Mouse (Mus musculus) myocyte (in vitro differentiated cells): ENCODE results near the gene Pkdcc. TPM values are rescaled to one million over a fixed set of nuclear protein-coding genes. Genes with fewer than 3 reads are reported as not detected.

Experiments used
- H3K27me3 ChIP-seq: one replicate; pipeline ENCODE4 v1.6.1; 2011; ENCODE audit not compliant: control insufficient read depth, insufficient read depth, insufficient read length
- H3K36me3 ChIP-seq: one replicate; pipeline ENCODE4 v1.6.1; 2011; ENCODE audit not compliant: control insufficient read depth, insufficient read depth
- H3K4me2 ChIP-seq: one replicate; pipeline ENCODE4 v1.6.1; 2011; ENCODE audit warnings: low read depth, control low read depth
- H3K4me3 ChIP-seq: one replicate; pipeline ENCODE4 v1.5.1; 2011; ENCODE audit warnings: mild to moderate bottlenecking, control low read depth, moderate library complexity
- H3K79me2 ChIP-seq: one replicate; pipeline ENCODE4 v1.6.1; 2011; ENCODE audit not compliant: control insufficient read depth, insufficient read depth
- H3ac ChIP-seq: one replicate; pipeline ENCODE4 v1.6.1; 2011; ENCODE audit not compliant: control insufficient read depth, insufficient read length
- CEBPB ChIP-seq: IDR thresholded peaks from 2 replicates; pipeline ENCODE4 v1.6.1; 2011; ENCODE audit warnings: mild to moderate bottlenecking, moderate library complexity; ENCODE audit not compliant: poor library complexity, insufficient read depth, severe bottlenecking
- E2F4 ChIP-seq: IDR thresholded peaks from one replicate; pipeline ENCODE4 v1.6.1; 2011; ENCODE audit warnings: mild to moderate bottlenecking, control low read depth, moderate library complexity; ENCODE audit not compliant: insufficient read depth
- MAX ChIP-seq: IDR thresholded peaks from one replicate; pipeline ENCODE4 v1.6.1; 2011; ENCODE audit warnings: low read depth, mild to moderate bottlenecking, control low read depth
- MYOD1 ChIP-seq, 3 experiments: IDR thresholded peaks; one replicate each; pipeline ENCODE4 v1.6.1; 2011; ENCODE audit warnings: control low read depth in 2 of 3, low read depth in 2 of 3, mild to moderate bottlenecking in 2 of 3, moderate library complexity in 1 of 3; ENCODE audit not compliant: insufficient read length in 2 of 3, control insufficient read depth in 1 of 3
- MYOG ChIP-seq, 3 experiments: IDR thresholded peaks; one replicate each; pipeline ENCODE4 v1.6.1; 2011; ENCODE audit warnings: control low read depth in 2 of 3, low read depth in 2 of 3, mild to moderate bottlenecking in 2 of 3; ENCODE audit not compliant: insufficient read length in 2 of 3, control insufficient read depth in 1 of 3, insufficient read depth in 1 of 3
- POLR2A ChIP-seq: IDR thresholded peaks from one replicate; pipeline ENCODE4 v1.6.1; 2011; ENCODE audit warnings: low read depth, mild to moderate bottlenecking, control low read depth, moderate library complexity; ENCODE audit not compliant: insufficient read length
- POLR2AphosphoS2 ChIP-seq: IDR thresholded peaks from one replicate; pipeline ENCODE4 v1.6.1; 2011; ENCODE audit warnings: low read depth, control low read depth; ENCODE audit not compliant: insufficient read length
- REST ChIP-seq: IDR thresholded peaks from one replicate; pipeline ENCODE4 v1.6.1; 2011; ENCODE audit warnings: mild to moderate bottlenecking, control low read depth, moderate library complexity; ENCODE audit not compliant: insufficient read depth, insufficient read length
- SRF ChIP-seq: IDR thresholded peaks from one replicate; pipeline ENCODE4 v1.6.1; 2011; ENCODE audit warnings: low read depth; ENCODE audit not compliant: control insufficient read depth, insufficient read length
- TCF12 ChIP-seq: IDR thresholded peaks from one replicate; pipeline ENCODE4 v1.6.1; 2011; ENCODE audit warnings: mild to moderate bottlenecking, control low read depth; ENCODE audit not compliant: poor library complexity, insufficient read depth, severe bottlenecking
- TCF3 ChIP-seq: IDR thresholded peaks from one replicate; pipeline ENCODE4 v1.6.1; 2011; ENCODE audit warnings: low read depth, control low read depth; ENCODE audit not compliant: insufficient read length
- USF1 ChIP-seq: IDR thresholded peaks from one replicate; pipeline ENCODE4 v1.6.1; 2011; ENCODE audit warnings: low read depth, mild to moderate bottlenecking, control low read depth, moderate library complexity
- polyA plus RNA-seq: library from polyadenylated mRNA; unstranded; fragments of >200 nt; fragmentation: generic; extraction: Trizol; gene quantifications from one replicate; pipeline ENCODE4 v1.2.1, GENCODE M21; 2012; ENCODE audit warnings: missing spikeins

Pkdcc gene
- polyA plus RNA-seq, 1 experiment, result 14.1 TPM

- H3K36me3 ChIP-seq, result no peaks in the 10 kb centered on the region
- no peaks in the 10 kb centered on the region for H3K27me3 ChIP-seq
- H3K4me3 ChIP-seq, result no peak overlapping the region
- TF ChIP-seq MYOD1 (IDR thresholded peaks at IDR 0.05; ENCODE audit: control insufficient read depth in 1 of 3, insufficient read length in 2 of 3, low read depth in 2 of 3) (no peak), TCF3 (no peak)
- no peak overlapping the region for H3K4me2 ChIP-seq
- H3ac ChIP-seq, result no peak overlapping the region
- H3K79me2 ChIP-seq, result no peaks in the 10 kb centered on the region
These were observed 27.1 kb upstream of the Pkdcc start for GRCm38 (mm10) chr17:83187751-83188565.

- no peaks in the 10 kb centered on the region for H3K79me2 ChIP-seq
- TF ChIP-seq POLR2AphosphoS2 (no peak), E2F4 (no peak), REST (no peak), MYOD1 (IDR thresholded peaks at IDR 0.05; ENCODE audit: control insufficient read depth in 1 of 3, insufficient read length in 2 of 3, low read depth in 2 of 3) (no peak), SRF (no peak), POLR2A (no peak), TCF3 (no peak), USF1 (no peak), CEBPB (no peak), TCF12 (no peak), MYOG (IDR thresholded peaks at IDR 0.05; ENCODE audit: control insufficient read depth in 1 of 3, insufficient read depth in 1 of 3, insufficient read length in 2 of 3, low read depth in 2 of 3) (no peak), MAX (no peak)
- H3K27me3 ChIP-seq, result no peaks in the 10 kb centered on the region
- no peak overlapping the region for H3K4me2 ChIP-seq
- no peak overlapping the region for H3ac ChIP-seq
- no peaks in the 10 kb centered on the region for H3K36me3 ChIP-seq
- no peak overlapping the region for H3K4me3 ChIP-seq
These were observed 24.3 kb upstream of the Pkdcc start for GRCm38 (mm10) chr17:83190810-83191209.

GRCm38 (mm10) chr17:83194491-83194890, 20.6 kb upstream of the Pkdcc start:
- H3K79me2 ChIP-seq, result no peaks in the 10 kb centered on the region
- TF ChIP-seq POLR2A (no peak), MYOD1 (IDR thresholded peaks at IDR 0.05; ENCODE audit: control insufficient read depth in 1 of 3, insufficient read length in 2 of 3, low read depth in 2 of 3) (peak in 1 of 3 experiments; percentile 28)
- H3K4me3 ChIP-seq, result no peak overlapping the region
- no peaks in the 10 kb centered on the region for H3K36me3 ChIP-seq
- H3ac ChIP-seq, result no peak overlapping the region
- no peaks in the 10 kb centered on the region for H3K27me3 ChIP-seq
- no peak overlapping the region for H3K4me2 ChIP-seq

DNA sequence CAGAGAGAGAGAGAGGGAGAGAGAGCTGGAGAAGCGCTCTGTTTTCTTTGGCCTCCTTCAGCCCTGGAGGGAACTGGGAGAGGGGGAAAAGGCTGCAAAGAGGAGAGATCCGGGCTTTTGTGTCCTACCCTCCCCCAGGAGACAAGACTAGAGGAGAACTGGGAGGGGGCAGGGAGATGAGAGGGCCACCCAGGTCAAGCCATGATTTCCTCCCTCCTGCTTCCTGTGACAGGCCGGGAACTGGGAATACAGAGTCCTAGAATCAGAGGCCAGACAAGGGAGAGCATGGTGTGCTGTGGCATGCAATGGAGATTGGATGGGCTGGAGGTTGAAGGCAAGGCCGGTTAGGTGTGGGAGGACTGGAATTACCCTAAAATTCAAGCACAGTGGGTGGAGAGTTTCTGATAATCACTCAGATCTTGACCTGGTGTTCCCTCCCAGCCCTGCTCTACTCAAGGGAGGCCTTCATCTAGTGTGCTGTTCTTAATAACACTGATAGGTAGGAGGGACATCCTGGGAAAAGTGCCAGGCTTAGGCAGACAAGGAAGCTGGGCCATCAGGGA, 17.6 kb upstream of the Pkdcc start:
- H3ac ChIP-seq, result no peak overlapping the region
- H3K4me3 ChIP-seq, result no peak overlapping the region
- no peaks in the 10 kb centered on the region for H3K27me3 ChIP-seq
- H3K4me2 ChIP-seq, result no peak overlapping the region
- H3K36me3 ChIP-seq, result no peaks in the 10 kb centered on the region
- no peaks in the 10 kb centered on the region for H3K79me2 ChIP-seq
- TF ChIP-seq MYOG (IDR thresholded peaks at IDR 0.05; ENCODE audit: control insufficient read depth in 1 of 3, insufficient read depth in 1 of 3, insufficient read length in 2 of 3, low read depth in 2 of 3) (no peak), POLR2A (no peak), USF1 (no peak), MYOD1 (IDR thresholded peaks at IDR 0.05; ENCODE audit: control insufficient read depth in 1 of 3, insufficient read length in 2 of 3, low read depth in 2 of 3) (no peak), CEBPB (no peak), TCF3 (no peak), SRF (no peak), MAX (no peak), E2F4 (no peak), REST (no peak), POLR2AphosphoS2 (no peak), TCF12 (no peak)

GRCm38 (mm10) chr17:83200469-83200868, 14.6 kb upstream of the Pkdcc start:
- no peak overlapping the region for H3K4me3 ChIP-seq
- TF ChIP-seq MYOD1 (IDR thresholded peaks at IDR 0.05; ENCODE audit: control insufficient read depth in 1 of 3, insufficient read length in 2 of 3, low read depth in 2 of 3) (peak in 1 of 3 experiments; percentile 7), USF1 (no peak)
- no peaks in the 10 kb centered on the region for H3K27me3 ChIP-seq
- H3K4me2 ChIP-seq, result no peak overlapping the region
- H3ac ChIP-seq, result no peak overlapping the region
- H3K36me3 ChIP-seq, result no peaks in the 10 kb centered on the region
- H3K79me2 ChIP-seq, result no peaks in the 10 kb centered on the region
